Mouse (Mus musculus) midbrain, embryonic 16.5 days (tissue): ENCODE data around the gene Tbkbp1. TPM values are rescaled to one million over a fixed set of nuclear protein-coding genes. Genes with fewer than 3 reads are reported as not detected.
A peak's percentile ranks its signal among the peaks of the same experiment; 100 is the strongest.

ENCODE experiments used
- ATAC-seq: fragments of 200-750 bp; cut with Nextera tagmentation; 2 replicates; pipeline ENCODE4 v1.8.0; 2017; ENCODE audit warnings: moderate TSS enrichment
- H3K27ac ChIP-seq: fragments of 300-500 bp; sonication (generic); 2 replicates; pipeline ENCODE4 v1.5.1; 2014; ENCODE audit warnings: mild to moderate bottlenecking, low read length, mixed read lengths
- H3K27me3 ChIP-seq: fragments of 300-500 bp; sonication (generic); 2 replicates; pipeline ENCODE4 v1.6.1; 2014; ENCODE audit warnings: low read depth, low read length, mixed read lengths; ENCODE audit not compliant: control insufficient read depth, insufficient read depth
- H3K36me3 ChIP-seq: fragments of 300-500 bp; sonication (generic); 2 replicates; pipeline ENCODE4 v1.6.1; 2014; ENCODE audit warnings: mild to moderate bottlenecking, low read length, moderate library complexity, mixed read lengths; ENCODE audit not compliant: control insufficient read depth, insufficient read depth
- H3K4me1 ChIP-seq: fragments of 300-500 bp; sonication (generic); 2 replicates; pipeline ENCODE4 v1.6.1; 2014; ENCODE audit warnings: mild to moderate bottlenecking, low read length, mixed read lengths; ENCODE audit not compliant: control insufficient read depth, insufficient read depth
- H3K4me2 ChIP-seq: fragments of 300-500 bp; sonication (generic); 2 replicates; pipeline ENCODE4 v1.6.1; 2014; ENCODE audit warnings: mild to moderate bottlenecking, low read length, mixed read lengths
- H3K4me3 ChIP-seq: fragments of 300-500 bp; sonication (generic); 2 replicates; pipeline ENCODE4 v1.5.1; 2014; ENCODE audit warnings: low read depth, mild to moderate bottlenecking, low read length, moderate library complexity, mixed read lengths
- H3K9ac ChIP-seq: fragments of 300-500 bp; sonication (generic); 2 replicates; pipeline ENCODE4 v1.6.1; 2014; ENCODE audit warnings: low read depth, low read length, mixed read lengths
- H3K9me3 ChIP-seq: fragments of 300-500 bp; sonication (generic); replicated peaks from 2 replicates; pipeline ENCODE4 v1.6.1; 2014; ENCODE audit warnings: mild to moderate bottlenecking, low read length, mixed read lengths; ENCODE audit not compliant: control insufficient read depth, poor library complexity, severe bottlenecking
- WGBS: fragments of 180-500 bp; shearing (Covaris S2); extraction: QIAGEN DNeasy Blood & Tissue Kit; methylation state at CpG from one replicate; pipeline ENCODE4 v1.1.7; 2014; 5-methylcytosine and 5-hydroxymethylcytosine counted together
- polyA plus RNA-seq: library from polyadenylated mRNA; unstranded; fragments of >200 nt; fragmentation: Nextera tagmentation; extraction: Ambion mirVana; gene quantifications from 2 replicates; pipeline ENCODE4 v1.2.1, GENCODE M21; 2015

The Tbkbp1 gene
- polyA plus RNA-seq, 1 experiment from 2014 or later: 8.2 TPM

- ATAC-seq: no peak
- H3K36me3 ChIP-seq: peaks cover 57% of the 10 kb centered on the region
- H3K4me1 ChIP-seq: no peaks in the 10 kb centered on the region
- H3K4me2 ChIP-seq: no peak overlapping the region
- no peak overlapping the region for H3K27ac ChIP-seq
- WGBS: 95% methylated on average over 2 of the region's 2 CpGs
- no peak overlapping the region for H3K9ac ChIP-seq
- no peak overlapping the region for H3K4me3 ChIP-seq
- no peaks in the 10 kb centered on the region for H3K27me3 ChIP-seq
- H3K9me3 ChIP-seq: no peaks in the 10 kb centered on the region
These were observed 26.9 kb upstream of the Tbkbp1 start for GRCm38 (mm10) chr11:97178198-97178597.

- Histone ChIP-seq H3K36me3 (peaks cover 56% of the 10 kb centered on the region), H3K9me3 (no peaks in the 10 kb centered on the region), H3K4me3 (no peak overlapping the region), H3K27me3 (no peaks in the 10 kb centered on the region), H3K4me1 (no peaks in the 10 kb centered on the region), H3K9ac (no peak overlapping the region), H3K4me2 (no peak overlapping the region), H3K27ac (no peak overlapping the region)
- no peak for ATAC-seq
- WGBS: 50% methylated on average over 3 of the region's 3 CpGs
These were observed 25.6 kb upstream of the Tbkbp1 start for GRCm38 (mm10) chr11:97176851-97177250.

GRCm38 (mm10) chr11:97175499-97175898 is 24.2 kb upstream of the Tbkbp1 start:
- Histone ChIP-seq H3K9ac (no peak overlapping the region), H3K27me3 (no peaks in the 10 kb centered on the region), H3K36me3 (peaks cover 53% of the 10 kb centered on the region), H3K4me1 (no peaks in the 10 kb centered on the region), H3K27ac (no peak overlapping the region), H3K9me3 (no peaks in the 10 kb centered on the region), H3K4me2 (no peak overlapping the region), H3K4me3 (no peak overlapping the region)
- ATAC-seq: no peak
- WGBS: 93% methylated on average over 7 of the region's 7 CpGs

- H3K9ac ChIP-seq: no peak overlapping the region
- H3K36me3 ChIP-seq: peaks cover 48% of the 10 kb centered on the region
- H3K27me3 ChIP-seq: no peaks in the 10 kb centered on the region
- 39% methylated on average over 6 of the region's 6 CpGs for WGBS
- H3K4me1 ChIP-seq: no peaks in the 10 kb centered on the region
- no peak overlapping the region for H3K4me2 ChIP-seq
- ATAC-seq: no peak
- H3K9me3 ChIP-seq: no peaks in the 10 kb centered on the region
- no peak overlapping the region for H3K4me3 ChIP-seq
- H3K27ac ChIP-seq: 0 out of 2 replicates have a peak overlapping the region, but pooled peaks have one; percentile 26
These were observed 9.0 kb upstream of the Tbkbp1 start for GRCm38 (mm10) chr11:97160341-97160740.

GRCm38 (mm10) chr11:97156999-97157398 is 5.7 kb upstream of the Tbkbp1 start:
- 78% methylated on average over 7 of the region's 7 CpGs for WGBS
- no peak overlapping the region for H3K4me2 ChIP-seq
- peaks cover 26% of the 10 kb centered on the region for H3K36me3 ChIP-seq
- no peak for ATAC-seq
- no peak overlapping the region for H3K4me3 ChIP-seq
- H3K9me3 ChIP-seq: no peaks in the 10 kb centered on the region
- peaks cover 10% of the 10 kb centered on the region for H3K4me1 ChIP-seq
- no peaks in the 10 kb centered on the region for H3K27me3 ChIP-seq
- no peak overlapping the region for H3K9ac ChIP-seq
- no peak overlapping the region for H3K27ac ChIP-seq

- no peak overlapping the region for H3K4me3 ChIP-seq
- no peak overlapping the region for H3K27ac ChIP-seq
- WGBS: 19% methylated on average over 10 of the region's 10 CpGs
- H3K36me3 ChIP-seq: peaks cover 9% of the 10 kb centered on the region
- H3K4me2 ChIP-seq: peak overlapping the region; percentile 70
- H3K27me3 ChIP-seq: no peaks in the 10 kb centered on the region
- peaks cover 22% of the 10 kb centered on the region for H3K4me1 ChIP-seq
- ATAC-seq: no peak
- H3K9ac ChIP-seq: peak overlapping the region; percentile 15; the same call in 1 of the 2 replicates
- H3K9me3 ChIP-seq: no peaks in the 10 kb centered on the region
These were observed 1.5 kb upstream of the Tbkbp1 start for GRCm38 (mm10) chr11:97152662-97153287.

- peaks cover 5% of the 10 kb centered on the region for H3K36me3 ChIP-seq
- H3K4me3 ChIP-seq: peak overlapping the region; percentile 74
- under 1% methylated on average over 11 of the region's 11 CpGs for WGBS
- no peak for ATAC-seq
- no peaks in the 10 kb centered on the region for H3K9me3 ChIP-seq
- peak overlapping the region; percentile 70 for H3K4me2 ChIP-seq
- peak overlapping the region; percentile 92 for H3K9ac ChIP-seq
- no peaks in the 10 kb centered on the region for H3K27me3 ChIP-seq
- peaks cover 22% of the 10 kb centered on the region for H3K4me1 ChIP-seq
- peak overlapping the region; percentile 94 for H3K27ac ChIP-seq
These were observed 730 bp upstream of the Tbkbp1 start for GRCm38 (mm10) chr11:97152023-97152426.

GRCm38 (mm10) chr11:97150411-97151330 is 624 bp downstream of the Tbkbp1 start:
- H3K36me3 ChIP-seq: peaks cover 5% of the 10 kb centered on the region
- peak overlapping the region; percentile 94 for H3K27ac ChIP-seq
- no peaks in the 10 kb centered on the region for H3K9me3 ChIP-seq
- H3K9ac ChIP-seq: peak overlapping the region; percentile 92
- peak; percentile 77 for ATAC-seq
- H3K4me1 ChIP-seq: peaks cover 22% of the 10 kb centered on the region
- H3K4me2 ChIP-seq: peak overlapping the region; percentile 70
- peak overlapping the region; percentile 74 for H3K4me3 ChIP-seq
- under 1% methylated on average over 64 of the region's 102 CpGs for WGBS
- no peaks in the 10 kb centered on the region for H3K27me3 ChIP-seq

GRCm38 (mm10) chr11:97149995-97150410 is 1.3 kb downstream of the Tbkbp1 start:
- Histone ChIP-seq H3K4me1 (peaks cover 22% of the 10 kb centered on the region), H3K27ac (peak overlapping the region; percentile 94), H3K36me3 (peaks cover 2% of the 10 kb centered on the region; the same call in 1 of the 2 replicates), H3K27me3 (no peaks in the 10 kb centered on the region), H3K9me3 (no peaks in the 10 kb centered on the region), H3K4me2 (peak overlapping the region; percentile 70), H3K4me3 (peak overlapping the region; percentile 74), H3K9ac (peak overlapping the region; percentile 92)
- WGBS: 4% methylated on average over 14 of the region's 14 CpGs
- ATAC-seq: peak; percentile 22
